Mouse (Mus musculus) G1E (cell line): Measurements from ENCODE around the gene Ppp1r27.

ENCODE experiments used
- CTCF ChIP-seq: IDR thresholded peaks from 2 replicates; pipeline ENCODE4 v1.5.1; 2012; ENCODE audit warnings: low read depth, low read length, inconsistent platforms, mixed read lengths
- GATA1 ChIP-seq: IDR thresholded peaks from 2 replicates; pipeline ENCODE4 v1.6.1; 2012; ENCODE audit warnings: borderline replicate concordance, low read length, inconsistent platforms, mixed read lengths

DNA sequence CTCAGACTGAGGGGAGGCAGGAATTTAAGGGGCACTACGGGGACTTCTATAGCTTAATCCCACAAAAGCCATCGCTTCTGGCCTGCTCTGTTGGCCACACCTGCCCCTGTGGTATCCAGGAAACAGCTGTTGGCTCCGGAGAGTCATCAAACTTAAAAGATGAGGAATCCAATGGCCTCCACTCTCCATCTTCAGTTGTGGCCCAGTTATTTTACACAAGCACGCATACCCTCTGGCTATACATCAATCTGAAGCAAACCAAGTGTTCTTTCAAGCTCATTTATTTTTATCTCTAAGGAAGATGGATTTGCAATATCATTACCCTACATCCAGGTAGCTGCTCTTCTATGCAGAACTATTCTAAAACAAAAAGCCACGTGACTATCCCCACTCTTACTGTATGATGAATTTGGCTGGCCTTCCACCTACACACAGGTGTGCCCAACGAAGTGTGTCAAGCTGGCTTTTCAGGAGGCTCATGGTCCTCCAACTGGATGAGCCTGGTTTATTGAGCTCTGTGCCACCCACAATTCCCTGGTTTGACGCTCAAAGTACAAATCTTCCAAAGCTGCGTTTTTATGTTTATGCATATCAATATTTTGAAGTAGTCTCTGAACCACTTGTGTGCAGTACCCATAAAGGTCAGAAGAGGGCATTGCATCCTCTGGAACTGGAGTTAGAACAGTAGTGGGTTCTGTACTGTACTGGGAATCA, 31.5 kb upstream of the Ppp1r27 start:
- TF ChIP-seq GATA1 (no peak), CTCF (peak; percentile 38; the same call in 1 of the 2 replicates)
